Mouse (Mus musculus) 3T3-L1 (cell line): ENCODE measurements around the gene Catsperz.
"Not testable (repeated sequence)": the region's sequence is repeated elsewhere in the genome, so short reads cannot be mapped to it uniquely, and the experiment has no call there.

ENCODE experiments used
- DNase-seq: peaks from one replicate; pipeline ENCODE4 v3.0.0-alpha.2; 2015; ENCODE audit warnings: low read depth, low spot score

Catsperz gene

DNA sequence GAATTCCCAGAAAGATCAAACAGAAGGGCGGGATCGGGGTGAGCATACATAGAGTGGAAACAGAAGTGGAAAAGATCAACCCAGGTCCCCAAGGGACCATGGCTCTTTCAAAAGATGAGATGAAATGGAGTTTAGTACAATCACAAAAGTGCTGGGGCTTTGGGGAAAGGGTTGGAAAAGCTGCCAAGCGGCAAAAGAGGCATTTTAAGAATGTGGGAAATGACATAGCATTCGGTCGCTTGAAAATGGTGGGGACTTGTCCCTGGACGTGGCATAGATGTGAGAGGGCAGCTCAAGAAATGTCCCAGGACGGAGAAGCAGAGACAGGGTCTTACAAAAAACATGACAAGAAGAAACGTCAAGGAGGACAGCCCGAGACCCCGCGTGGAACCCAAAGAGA is 16.2 kb downstream of the Catsperz start:
- DNase-seq = peak; percentile 49

DNA sequence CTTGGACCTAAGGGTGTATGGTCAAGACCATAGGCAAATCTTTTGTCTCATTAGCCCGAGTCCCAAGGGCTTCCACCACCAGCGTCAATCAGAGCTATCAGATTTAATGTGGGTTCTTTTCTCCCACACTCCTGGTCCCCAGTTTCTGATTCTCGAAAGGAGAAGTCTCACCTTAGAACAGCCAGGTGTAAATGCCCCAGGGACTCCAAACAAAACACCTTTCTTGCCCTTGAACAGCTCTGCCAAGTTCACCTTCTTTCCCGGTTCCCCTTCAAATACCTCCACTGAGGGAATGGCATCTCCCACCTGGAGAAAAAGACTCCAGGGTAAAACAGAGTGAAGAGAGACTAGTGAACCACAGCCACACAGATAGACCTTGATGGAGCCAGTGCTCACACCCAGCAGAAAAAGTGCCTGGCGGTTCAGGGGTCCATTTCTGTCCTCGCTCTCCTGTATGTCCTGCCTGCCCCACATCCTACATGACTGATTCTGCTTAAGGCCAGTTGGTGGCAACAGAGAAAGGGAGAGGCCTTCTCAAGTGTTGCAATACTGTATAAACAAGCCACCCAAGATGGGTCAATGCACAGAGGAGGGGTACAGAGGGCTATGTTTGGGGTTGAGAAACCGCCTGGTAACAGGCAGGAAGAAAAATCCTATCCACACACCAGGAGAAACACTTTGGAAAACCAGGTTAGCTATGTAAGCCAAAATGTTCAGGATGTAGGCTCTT is 17.2 kb downstream of the Catsperz start:
- DNase-seq = peak; percentile 37

DNA sequence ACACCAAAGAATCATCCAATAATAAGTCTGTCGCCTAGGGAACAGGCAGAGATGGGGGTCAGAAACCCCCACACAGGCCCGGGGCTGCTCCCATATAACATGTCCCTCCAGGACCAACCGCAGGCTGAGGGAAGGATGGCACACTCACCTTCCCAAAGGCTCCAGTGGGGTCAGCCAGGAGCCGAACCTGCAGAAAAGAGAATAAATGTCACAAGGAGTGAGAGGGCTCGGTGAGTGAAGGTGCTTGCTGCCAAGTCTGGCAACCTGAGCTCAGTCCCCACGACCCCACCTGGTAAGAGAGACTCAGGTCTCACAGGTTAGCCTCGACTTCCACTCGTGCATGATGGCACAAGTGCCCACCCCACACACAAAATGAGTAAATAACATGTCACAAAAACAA is 18.1 kb downstream of the Catsperz start:
- no peak for DNase-seq

DNA sequence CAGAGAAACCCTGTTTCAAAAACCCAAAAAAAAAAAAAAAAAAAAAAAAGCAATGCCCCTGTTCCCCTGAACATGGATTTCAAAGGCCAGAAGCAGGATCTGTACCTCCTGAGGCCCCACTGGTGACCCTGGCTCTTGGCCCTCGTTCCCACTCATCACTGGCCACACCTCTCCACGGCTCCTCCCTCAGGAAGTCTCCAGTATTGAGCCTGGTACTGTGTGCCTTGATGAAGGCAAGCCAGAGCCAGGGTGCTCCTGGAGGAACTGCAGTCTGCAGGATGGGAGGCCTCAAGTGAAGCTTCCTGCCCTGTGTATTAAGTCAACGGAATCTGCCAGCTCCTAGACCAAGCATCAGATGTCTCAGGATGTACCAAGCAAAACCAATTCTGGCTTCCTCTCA is 19.0 kb downstream of the Catsperz start:
- no peak for DNase-seq

DNA sequence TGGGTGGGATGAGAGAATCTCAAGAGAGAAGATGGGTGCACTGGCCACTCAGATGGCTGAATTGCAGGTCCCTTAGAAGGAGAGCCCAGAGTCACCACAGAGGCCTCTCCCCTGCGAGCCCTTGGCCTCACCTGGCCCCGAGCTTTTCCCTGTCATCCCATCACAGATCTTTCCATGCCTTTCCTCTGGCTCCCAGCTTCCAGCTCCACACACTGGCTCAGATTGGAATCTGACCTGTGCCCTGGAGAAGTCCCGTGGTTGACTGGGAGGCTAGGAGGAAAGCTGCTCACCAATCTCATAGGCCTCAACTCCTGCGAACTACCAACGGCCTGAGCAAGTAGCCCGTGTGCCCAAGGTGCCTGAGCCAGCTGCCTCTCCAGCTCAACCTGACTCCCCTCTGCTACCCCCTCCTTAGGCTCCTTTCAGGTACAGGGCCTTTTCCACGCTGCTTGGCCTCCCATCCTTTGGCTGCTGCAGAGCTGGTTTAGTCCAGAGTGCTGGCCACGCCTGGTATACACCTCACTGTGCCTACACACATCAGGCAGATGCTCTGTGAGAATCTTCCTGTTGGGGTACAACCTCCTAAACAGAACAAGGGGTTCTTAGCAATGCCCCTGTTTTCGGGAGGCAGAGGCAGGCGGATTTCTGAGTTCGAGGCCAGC is 19.6 kb downstream of the Catsperz start:
- DNase-seq = no peak

DNA sequence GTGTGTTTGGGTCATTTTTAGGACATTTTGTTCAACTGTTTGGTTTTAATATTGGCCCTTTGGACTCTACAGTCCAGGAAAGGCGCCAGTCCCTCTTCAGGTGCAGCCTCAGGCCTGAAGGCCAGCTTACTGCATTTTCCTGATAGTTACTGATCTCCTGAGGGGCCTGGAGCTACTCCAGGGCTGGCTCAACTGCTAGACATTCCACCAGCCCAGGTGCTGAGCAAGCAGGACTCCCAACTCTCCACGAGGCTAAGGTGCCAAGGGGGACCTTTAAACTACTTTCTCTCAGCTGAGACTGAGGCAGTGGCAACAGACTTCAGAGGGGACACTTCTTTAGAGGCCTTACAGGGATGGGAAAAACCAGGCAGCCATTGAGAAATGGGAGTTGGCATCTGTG is 20.3 kb downstream of the Catsperz start:
- no peak for DNase-seq

DNA sequence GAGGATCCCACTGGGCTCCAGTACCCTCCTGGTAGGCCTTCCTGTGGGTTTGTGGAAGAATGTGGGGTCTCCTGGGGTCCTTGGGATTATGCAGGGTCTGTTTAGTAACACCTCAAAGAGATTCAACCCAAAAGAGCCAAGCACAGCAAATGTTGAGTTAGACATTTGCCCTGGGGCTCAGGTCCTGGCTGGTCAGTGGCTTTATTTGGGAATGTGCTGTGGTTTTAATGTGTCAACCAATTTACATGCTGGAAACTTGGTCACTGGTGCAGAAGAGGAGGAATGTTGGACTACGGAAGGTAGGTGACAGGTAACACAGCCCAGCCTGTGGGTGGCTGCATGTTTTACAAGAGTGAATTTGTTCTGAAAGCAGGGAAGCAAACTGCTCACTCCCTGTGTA is 22.1 kb downstream of the Catsperz start:
- DNase-seq = no peak

DNA sequence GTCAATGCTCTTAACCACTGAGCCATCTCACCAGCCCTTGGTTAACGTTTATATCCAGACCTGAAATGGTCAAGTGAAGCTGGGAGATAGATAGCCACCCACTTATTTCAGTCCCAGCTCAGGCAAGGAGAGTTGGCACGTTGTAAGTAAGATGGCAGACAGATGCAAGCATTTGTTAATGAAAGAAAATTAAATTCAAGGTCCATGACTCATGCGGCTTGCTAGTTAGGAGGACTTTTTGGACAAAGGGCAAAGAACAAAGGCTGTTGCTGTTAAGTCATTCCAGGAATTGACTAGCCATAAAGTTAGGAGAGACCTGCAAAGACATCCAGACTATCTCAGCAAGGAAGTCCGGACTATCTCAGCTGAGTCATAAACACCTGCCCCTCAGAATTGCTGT is 25.5 kb downstream of the Catsperz start:
- no peak for DNase-seq

DNA sequence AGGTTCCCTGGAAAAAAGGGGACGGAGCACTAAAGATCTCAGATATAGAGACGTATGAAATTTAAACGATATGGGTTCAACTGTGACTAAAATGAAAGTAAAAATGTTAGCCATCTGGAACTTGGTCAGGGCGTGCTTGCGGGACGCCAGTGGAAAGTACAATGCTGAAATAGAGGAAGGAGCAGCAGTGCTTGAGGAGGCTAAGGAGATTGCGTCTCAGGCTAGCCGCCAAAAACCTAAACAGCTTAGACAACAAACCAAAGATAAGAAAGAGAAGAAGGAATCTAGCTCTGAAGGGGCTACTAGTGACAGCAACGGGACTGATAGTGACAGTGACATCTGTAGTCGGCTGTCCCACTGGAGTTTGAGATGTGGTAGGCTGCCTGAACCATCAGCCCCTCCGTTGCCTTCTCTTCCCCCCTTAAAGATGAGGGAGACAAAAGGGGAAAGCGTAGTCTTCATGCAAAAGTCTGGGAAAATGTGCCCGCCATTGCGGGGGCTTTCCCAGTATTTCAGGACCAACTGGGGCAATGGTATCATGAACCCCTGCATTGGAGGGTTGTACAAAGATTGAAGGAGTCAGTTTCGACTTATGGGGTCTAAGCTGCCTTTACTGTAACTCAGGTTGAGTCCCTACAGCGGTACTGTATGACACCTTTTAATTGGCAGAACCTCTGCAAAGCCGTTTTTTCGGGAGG is 29.4 kb downstream of the Catsperz start:
- DNase-seq = not testable (repeated sequence)

DNA sequence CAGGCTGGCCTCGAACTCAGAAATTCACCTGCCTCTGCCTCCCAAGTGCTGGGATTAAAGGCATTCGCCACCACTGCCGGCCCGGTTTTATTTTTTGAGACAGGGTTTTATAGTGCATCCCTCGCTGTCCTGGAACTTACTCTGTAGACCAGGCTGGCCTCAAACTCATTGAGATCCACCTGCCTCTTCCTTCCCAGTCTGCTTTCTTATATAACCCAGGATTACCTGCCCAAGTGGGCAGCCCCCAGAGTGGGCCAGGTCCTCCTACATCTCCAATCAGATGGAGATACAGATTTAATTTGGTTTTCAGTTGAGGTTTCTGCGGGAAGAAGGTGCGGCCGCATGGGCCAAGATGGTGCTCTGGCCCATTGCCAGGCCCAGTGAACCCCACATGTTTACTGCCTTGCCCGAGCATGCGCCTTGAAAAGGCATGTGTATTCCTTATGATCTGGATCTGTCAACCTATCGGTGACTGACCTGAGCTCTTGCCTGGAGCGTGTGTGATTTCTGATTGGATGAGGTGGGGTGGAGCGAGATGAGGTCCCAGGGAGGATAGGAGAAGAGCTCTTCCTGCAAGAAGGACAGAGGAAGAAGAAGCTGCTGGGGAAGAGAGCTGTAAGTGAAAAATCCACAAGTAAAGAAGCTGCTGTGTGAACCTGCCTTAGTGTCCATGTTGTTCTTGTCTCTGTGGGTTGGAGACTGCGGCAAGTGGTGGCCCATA is 31.3 kb downstream of the Catsperz start:
- no peak for DNase-seq

DNA sequence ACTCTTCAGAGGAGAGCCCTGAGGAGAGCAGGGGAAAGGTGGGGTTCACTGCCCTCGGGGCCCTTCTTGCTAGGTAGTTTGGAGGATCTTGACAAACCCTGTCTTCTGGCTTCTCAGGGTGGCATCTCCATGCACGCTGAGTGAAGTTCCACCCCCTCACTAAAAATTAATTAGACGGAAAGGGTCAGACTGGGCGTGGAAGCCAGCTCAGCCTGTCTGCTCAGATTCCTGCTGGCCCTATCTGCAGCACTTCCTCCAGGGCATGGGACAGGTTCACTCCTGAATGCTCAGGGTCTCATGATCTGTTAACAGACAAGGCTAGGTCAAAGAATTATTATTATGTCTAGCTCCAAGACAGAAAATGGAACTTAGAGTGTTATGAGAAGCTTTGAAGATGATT is 32.7 kb downstream of the Catsperz start:
- no peak for DNase-seq

DNA sequence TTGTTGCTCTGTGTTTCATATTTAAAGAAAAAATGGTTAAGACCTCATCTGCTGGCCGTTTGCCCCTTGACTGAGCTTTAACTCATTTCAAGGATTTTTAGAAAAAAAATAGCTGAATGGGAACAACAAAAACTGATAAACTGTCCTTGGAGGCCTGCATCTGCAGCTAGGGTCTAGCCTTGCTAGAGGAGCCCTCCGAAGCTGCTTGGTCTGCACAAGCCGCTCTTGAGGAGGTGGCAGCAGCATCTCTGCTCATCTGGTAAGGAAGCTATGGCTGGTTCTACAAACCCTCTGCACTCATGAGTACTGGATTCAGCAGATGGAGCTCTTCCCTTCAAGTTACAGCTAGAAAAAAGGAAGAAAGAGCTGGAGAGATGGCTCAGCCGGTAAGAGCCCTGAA is 47.2 kb downstream of the Catsperz start:
- no peak for DNase-seq

DNA sequence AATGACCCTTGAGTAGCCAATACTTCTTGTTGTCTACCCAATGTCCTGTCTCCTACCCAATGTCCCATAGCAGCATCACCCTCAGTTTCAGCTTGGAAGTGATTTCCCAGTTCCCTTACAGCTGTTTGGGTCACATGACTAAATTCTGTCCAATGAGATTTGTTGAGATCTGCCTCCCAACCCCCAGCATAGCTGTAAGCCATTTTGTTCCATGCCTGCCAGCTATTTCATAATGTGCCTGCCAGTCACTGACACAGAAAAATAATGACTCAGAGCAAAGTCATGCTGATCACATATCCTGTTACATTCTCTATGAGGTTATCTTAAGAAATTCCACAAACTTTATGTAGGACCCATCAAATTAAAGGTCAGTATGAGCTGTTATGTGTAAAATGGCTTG is 48.4 kb downstream of the Catsperz start:
- DNase-seq = peak; percentile 93

DNA sequence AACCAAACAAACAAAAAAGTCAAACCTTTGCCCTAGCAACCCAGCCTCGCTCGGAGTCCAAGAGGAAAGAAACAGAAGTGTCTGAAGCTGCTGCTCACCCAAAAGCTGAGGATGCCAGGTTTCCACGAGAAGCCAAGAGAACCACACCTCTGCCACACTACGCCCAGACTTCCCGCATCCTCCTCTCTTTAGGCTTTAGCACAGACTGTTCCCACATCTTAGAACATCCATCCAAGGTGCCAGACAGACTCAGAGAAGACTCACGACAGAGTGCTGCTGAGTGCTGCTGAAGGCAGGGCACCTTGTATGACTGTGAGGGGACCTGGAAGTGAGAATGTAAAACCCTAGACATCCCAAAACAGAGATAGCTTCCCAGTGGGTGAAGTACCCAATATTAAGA is 49.3 kb downstream of the Catsperz start:
- no peak for DNase-seq

DNA sequence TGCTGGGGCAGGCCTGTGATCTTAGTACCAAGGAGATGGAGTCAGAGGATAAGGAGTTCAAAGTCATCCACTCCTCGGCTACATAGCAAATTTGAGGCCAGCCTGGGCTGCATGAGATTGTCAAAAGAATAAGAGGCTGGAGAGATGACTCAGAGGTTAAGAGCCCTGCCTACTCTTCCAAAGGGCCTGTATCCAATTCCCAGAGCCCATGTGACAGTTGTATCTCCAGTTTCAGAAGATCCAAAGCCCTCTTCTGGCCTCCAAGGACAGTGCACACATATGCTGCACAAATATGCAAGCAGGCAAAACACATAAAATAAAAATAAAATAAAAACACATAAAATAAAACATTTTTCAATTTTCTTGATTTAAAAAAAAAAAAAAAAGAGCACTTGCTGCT is 50.9 kb downstream of the Catsperz start:
- peak; percentile 76 for DNase-seq

DNA sequence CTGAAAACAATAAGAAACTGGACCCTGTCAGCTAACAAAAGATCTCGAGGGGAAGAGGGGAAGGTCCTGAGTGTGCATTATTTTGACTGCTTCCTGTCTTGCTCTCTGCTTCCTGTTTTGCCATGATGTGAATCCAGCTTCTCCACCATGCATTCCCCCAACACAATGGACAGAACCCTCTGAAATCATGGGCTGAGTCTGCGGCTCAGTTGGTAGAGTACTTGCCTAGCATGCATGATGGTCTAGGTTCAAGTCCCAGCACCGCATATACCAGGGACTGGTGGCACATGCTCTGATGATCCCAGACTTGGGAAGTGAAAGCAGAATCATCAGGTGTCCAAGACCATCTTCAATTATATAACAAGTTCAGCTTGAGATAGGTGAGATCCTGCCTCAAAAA is 52.5 kb downstream of the Catsperz start:
- no peak for DNase-seq
